Mouse (Mus musculus) MEL (cell line): Measurements from ENCODE around the gene Gm45521. TPM values are rescaled to one million over a fixed set of nuclear protein-coding genes. Genes with fewer than 3 reads are reported as not detected.

Experiments used
- DNase-seq: peaks from one replicate; pipeline ENCODE4 v3.0.0; 2011; ENCODE audit warnings: low read depth, low spot score
- H3K27ac ChIP-seq: 2 replicates; pipeline ENCODE4 v1.5.1; 2012; ENCODE audit warnings: low read depth, mild to moderate bottlenecking, control low read depth, low read length, moderate library complexity; ENCODE audit not compliant: control insufficient read depth
- H3K27me3 ChIP-seq, 2 experiments: fragments of 150-350 bp in 1 of 2; sonication (generic) in 1 of 2; 2 replicates each; pipeline ENCODE4 v1.6.1; 2012; ENCODE audit warnings: low read length in 2 of 2, mild to moderate bottlenecking in 2 of 2, improper control_type of control experiment in 1 of 2, moderate library complexity in 1 of 2; ENCODE audit not compliant: insufficient read depth in 2 of 2, control insufficient read depth in 1 of 2
- H3K36me3 ChIP-seq, 2 experiments: 2 replicates each; pipeline ENCODE4 v1.6.1; 2012 to 2014; ENCODE audit warnings: low read length in 2 of 2, improper control_type of control experiment in 1 of 2, inconsistent platforms in 1 of 2, mild to moderate bottlenecking in 1 of 2; ENCODE audit not compliant: insufficient read depth in 2 of 2, control insufficient read depth in 1 of 2
- H3K4me1 ChIP-seq, 2 experiments: fragments of 150-350 bp in 1 of 2; sonication (generic) in 1 of 2; 2 replicates each; pipeline ENCODE4 v1.6.1; 2012; ENCODE audit warnings: low read length in 2 of 2, improper control_type of control experiment in 1 of 2, mild to moderate bottlenecking in 1 of 2; ENCODE audit not compliant: insufficient read depth in 2 of 2, control insufficient read depth in 1 of 2
- H3K4me3 ChIP-seq, 2 experiments: fragments of 150-350 bp in 1 of 2; sonication (generic) in 1 of 2; 2 replicates each; pipeline ENCODE4 v1.5.1; 2012; ENCODE audit warnings: low read depth in 2 of 2, low read length in 2 of 2, mild to moderate bottlenecking in 2 of 2, moderate library complexity in 2 of 2, control low read depth in 1 of 2, improper control_type of control experiment in 1 of 2; ENCODE audit not compliant: control insufficient read depth in 1 of 2, insufficient read depth in 1 of 2
- H3K79me2 ChIP-seq: 2 replicates; pipeline ENCODE4 v1.6.1; 2012; ENCODE audit warnings: mild to moderate bottlenecking, low read length, moderate library complexity; ENCODE audit not compliant: control insufficient read depth, poor library complexity, insufficient read depth
- H3K9ac ChIP-seq: 2 replicates; pipeline ENCODE4 v1.6.1; 2012; ENCODE audit warnings: low read depth, mild to moderate bottlenecking, control low read depth, low read length, moderate library complexity; ENCODE audit not compliant: control insufficient read depth, poor library complexity, severe bottlenecking
- H3K9me3 ChIP-seq: fragments of 150-350 bp; sonication (generic); replicated peaks from 2 replicates; pipeline ENCODE4 v1.6.1; 2012; ENCODE audit warnings: mild to moderate bottlenecking, low read length, improper control_type of control experiment, moderate library complexity; ENCODE audit not compliant: insufficient read depth
- BHLHE40 ChIP-seq: IDR thresholded peaks from 2 replicates; pipeline ENCODE4 v1.6.1; 2012; ENCODE audit warnings: low read depth, mild to moderate bottlenecking, inconsistent platforms, low read length, improper control_type of control experiment, borderline replicate concordance
- CHD2 ChIP-seq: IDR thresholded peaks from 2 replicates; pipeline ENCODE4 v1.6.1; 2011; ENCODE audit warnings: low read length, improper control_type of control experiment
- CTCF ChIP-seq, 3 experiments: IDR thresholded peaks in 2 of 3; conservative IDR thresholded peaks in 1 of 3; 2 replicates each; pipeline ENCODE4 v1.5.1; 2011 to 2012; ENCODE audit warnings: low read length in 3 of 3, low read depth in 2 of 3, mild to moderate bottlenecking in 2 of 3, improper control_type of control experiment in 1 of 3, inconsistent platforms in 1 of 3, mixed read lengths in 1 of 3, moderate library complexity in 1 of 3; ENCODE audit not compliant: control insufficient read depth in 1 of 3, insufficient read depth in 1 of 3, poor library complexity in 1 of 3, severe bottlenecking in 1 of 3
- ELF1 ChIP-seq: IDR thresholded peaks from 2 replicates; pipeline ENCODE4 v1.6.1; 2014; ENCODE audit warnings: low read depth, mild to moderate bottlenecking, inconsistent platforms, low read length, improper control_type of control experiment, moderate library complexity
- EP300 ChIP-seq, 2 experiments: IDR thresholded peaks; 2 replicates each; pipeline ENCODE4 v1.6.1; 2011; ENCODE audit warnings: improper control_type of control experiment in 2 of 2, low read length in 2 of 2, low read depth in 1 of 2, mild to moderate bottlenecking in 1 of 2
- GATA1 ChIP-seq: IDR thresholded peaks from 2 replicates; pipeline ENCODE4 v1.6.1; 2011; ENCODE audit warnings: low read depth, low read length, improper control_type of control experiment
- JUND ChIP-seq: IDR thresholded peaks from 2 replicates; pipeline ENCODE4 v1.6.1; 2011; ENCODE audit warnings: low read depth, mild to moderate bottlenecking, improper control_type of control experiment, low read length
- MAFK ChIP-seq: IDR thresholded peaks from 2 replicates; pipeline ENCODE4 v1.6.1; 2011; ENCODE audit warnings: low read depth, mild to moderate bottlenecking, low read length, improper control_type of control experiment, borderline replicate concordance
- MAX ChIP-seq: IDR thresholded peaks from 2 replicates; pipeline ENCODE4 v1.6.1; 2011; ENCODE audit warnings: low read length, improper control_type of control experiment
- MXI1 ChIP-seq: IDR thresholded peaks from 2 replicates; pipeline ENCODE4 v1.6.1; 2011; ENCODE audit warnings: mild to moderate bottlenecking, low read depth, low read length, improper control_type of control experiment
- MYC ChIP-seq: IDR thresholded peaks from 2 replicates; pipeline ENCODE4 v1.6.1; 2011; ENCODE audit warnings: low read depth, mild to moderate bottlenecking, low read length, improper control_type of control experiment, moderate library complexity
- NELFE ChIP-seq: IDR thresholded peaks from 2 replicates; pipeline ENCODE4 v1.6.1; 2011; ENCODE audit warnings: low read depth, low read length, improper control_type of control experiment
- NRF1 ChIP-seq: IDR thresholded peaks from 2 replicates; pipeline ENCODE4 v1.6.1; 2014; ENCODE audit warnings: low read depth, mild to moderate bottlenecking, inconsistent platforms, low read length, improper control_type of control experiment, moderate library complexity; ENCODE audit not compliant: poor library complexity, insufficient read depth, severe bottlenecking
- POLR2AphosphoS2 ChIP-seq: IDR thresholded peaks from 2 replicates; pipeline ENCODE4 v1.6.1; 2011; ENCODE audit warnings: low read length, improper control_type of control experiment
- POLR2AphosphoS5 ChIP-seq: IDR thresholded peaks from 2 replicates; pipeline ENCODE4 v1.6.1; 2012; ENCODE audit warnings: low read depth, borderline replicate concordance, mild to moderate bottlenecking, inconsistent platforms, low read length, moderate library complexity, mixed read lengths
- RAD21 ChIP-seq: IDR thresholded peaks from 2 replicates; pipeline ENCODE4 v1.6.1; 2011; ENCODE audit warnings: mild to moderate bottlenecking, low read depth, low read length, improper control_type of control experiment
- RCOR1 ChIP-seq: IDR thresholded peaks from 2 replicates; pipeline ENCODE4 v1.6.1; 2012; ENCODE audit warnings: low read depth, mild to moderate bottlenecking, inconsistent platforms, low read length, improper control_type of control experiment
- TBP ChIP-seq: IDR thresholded peaks from 2 replicates; pipeline ENCODE4 v1.8.0; 2011; ENCODE audit warnings: low read depth, low read length, improper control_type of control experiment
- TCF12 ChIP-seq: IDR thresholded peaks from 2 replicates; pipeline ENCODE4 v1.6.1; 2014; ENCODE audit warnings: low read depth, mild to moderate bottlenecking, inconsistent platforms, low read length, improper control_type of control experiment, moderate library complexity
- USF1 ChIP-seq: IDR thresholded peaks from 2 replicates; pipeline ENCODE4 v1.6.1; 2014; ENCODE audit warnings: low read depth, mild to moderate bottlenecking, inconsistent platforms, low read length, improper control_type of control experiment, moderate library complexity
- ZKSCAN1 ChIP-seq: IDR thresholded peaks from 2 replicates; pipeline ENCODE4 v1.6.1; 2012; ENCODE audit warnings: low read depth, mild to moderate bottlenecking, inconsistent platforms, low read length, improper control_type of control experiment, moderate library complexity
- polyA plus RNA-seq, 2 experiments: library from polyadenylated mRNA; stranded (reverse) in 1 of 2; unstranded in 1 of 2; fragments of >175 nt in 1 of 2; fragments of >200 nt in 1 of 2; gene quantifications; 2 replicates each; pipeline versions ENCODE4 v1.2.1 to v1.2.4; 2012; ENCODE audit warnings: low replicate concordance in 2 of 2, low read depth in 1 of 2; ENCODE audit not compliant: insufficient read length in 2 of 2, insufficient read depth in 1 of 2, missing spikeins in 1 of 2
- total RNA-seq: library from RNA; depleted of rRNA; stranded (reverse); fragments of 300-350 nt; gene quantifications from 2 replicates; pipeline ENCODE4 v1.2.3, GENCODE M21; 2012

Gene Gm45521
- total and polyA plus RNA-seq, 3 experiments = not detected

- H3K9me3 ChIP-seq = no peaks in the 10 kb centered on the region
- TF ChIP-seq ZKSCAN1 (no peak), USF1 (no peak), MXI1 (no peak), JUND (no peak), CHD2 (no peak)
- TF ChIP-seq, all 39 proteins: peak for 0
- H3K79me2 ChIP-seq = no peaks in the 10 kb centered on the region
- no peaks in the 10 kb centered on the region for H3K36me3 ChIP-seq
- no peak for DNase-seq
- H3K27me3 ChIP-seq = peaks cover 0 to 5% of the 10 kb centered on the region in 2 experiments; a peak in 2 of 4 replicates
- H3K4me3 ChIP-seq = no peak overlapping the region
- no peak overlapping the region for H3K27ac ChIP-seq
- no peaks in the 10 kb centered on the region for H3K4me1 ChIP-seq
- H3K9ac ChIP-seq = no peak overlapping the region
Measured at GRCm38 (mm10) chr14:7962626-7963025, 5.5 kb downstream of the Gm45521 start.

- H3K9ac ChIP-seq = no peak overlapping the region
- H3K36me3 ChIP-seq = no peaks in the 10 kb centered on the region
- DNase-seq = no peak
- TF ChIP-seq EP300 (IDR thresholded peaks at IDR 0.05; ENCODE audit: low read depth in 1 of 2, low read length in 2 of 2) = no peak
- no peak for TF ChIP-seq MAFK
- TF ChIP-seq MXI1 = no peak
- TF ChIP-seq BHLHE40 = no peak
- no peak for TF ChIP-seq NELFE
- no peak for TF ChIP-seq ELF1
- TF ChIP-seq GATA1 = no peak
- no peak for TF ChIP-seq CTCF (IDR thresholded peaks at IDR 0.05 in 2 of 3, conservative IDR thresholded peaks at IDR 0.05 in 1 of 3; ENCODE audit: control insufficient read depth in 1 of 3, insufficient read depth in 1 of 3, low read depth in 2 of 3, low read length in 3 of 3, poor library complexity in 1 of 3, severe bottlenecking in 1 of 3)
- no peak for TF ChIP-seq RAD21
- TF ChIP-seq MAX = no peak
- TF ChIP-seq TBP = no peak
- TF ChIP-seq USF1 = no peak
- TF ChIP-seq NRF1 = no peak
- no peak for TF ChIP-seq JUND
- TF ChIP-seq MYC = no peak
- no peak for TF ChIP-seq POLR2AphosphoS2
- no peak for TF ChIP-seq TCF12
- TF ChIP-seq RCOR1 = no peak
- TF ChIP-seq POLR2AphosphoS5 = no peak
- TF ChIP-seq, all 39 proteins: peak for 0
- no peak overlapping the region for H3K4me3 ChIP-seq
- no peaks in the 10 kb centered on the region for H3K79me2 ChIP-seq
- H3K9me3 ChIP-seq = no peaks in the 10 kb centered on the region
- peaks cover 5% of the 10 kb centered on the region in 2 experiments; a peak in 2 of 4 replicates for H3K27me3 ChIP-seq
- no peaks in the 10 kb centered on the region for H3K4me1 ChIP-seq
- no peak overlapping the region for H3K27ac ChIP-seq
Measured at GRCm38 (mm10) chr14:7963160-7963559, 6.1 kb downstream of the Gm45521 start.
